Mouse (Mus musculus): ENCODE results near the gene Cela3b. TPM values are rescaled to one million over a fixed set of nuclear protein-coding genes. Genes with fewer than 3 reads are reported as not detected.

The Cela3b gene
- polyA plus RNA-seq, 1 experiment, result 42.4 TPM

GRCm38 (mm10) chr4:137380702-137381605, 49.4 kb downstream of the Cela3b start:
- Histone ChIP-seq H3K4me3 (ENCODE audit: low read depth, low read length) (no peak overlapping the region), H3K27ac (ENCODE audit: insufficient read depth, low read depth, low read length) (peak overlapping the region; percentile 86), H3K36me3 (ENCODE audit: control insufficient read depth, insufficient read depth, low read length) (no peaks in the 10 kb centered on the region), H3K4me1 (ENCODE audit: control insufficient read depth, insufficient read depth, insufficient read length, low read length) (peaks cover 10% of the 10 kb centered on the region; the same call in 1 of the 2 replicates), H3K27me3 (ENCODE audit: control insufficient read depth, insufficient read depth, low read length) (no peaks in the 10 kb centered on the region)
- WGBS, result 22% methylated on average over 15 of the region's 16 CpGs
- no peak for TF ChIP-seq CTCF (IDR thresholded peaks at IDR 0.05; ENCODE audit: extremely low read depth, insufficient read length, insufficient replicate concordance, low read depth, low read length)
- no peak for TF ChIP-seq POLR2A (IDR thresholded peaks at IDR 0.05; ENCODE audit: low read depth, low read length)

- H3K4me1 ChIP-seq (ENCODE audit: control insufficient read depth, insufficient read depth, insufficient read length, low read length), result peaks cover 10% of the 10 kb centered on the region; the same call in 1 of the 2 replicates
- H3K27me3 ChIP-seq (ENCODE audit: control insufficient read depth, insufficient read depth, low read length), result no peaks in the 10 kb centered on the region
- H3K36me3 ChIP-seq (ENCODE audit: control insufficient read depth, insufficient read depth, low read length), result no peaks in the 10 kb centered on the region
- 66% methylated on average over 10 of the region's 10 CpGs for WGBS
- no peak for TF ChIP-seq CTCF (IDR thresholded peaks at IDR 0.05; ENCODE audit: extremely low read depth, insufficient read length, insufficient replicate concordance, low read depth, low read length)
- no peak overlapping the region for H3K4me3 ChIP-seq (ENCODE audit: low read depth, low read length)
- H3K27ac ChIP-seq (ENCODE audit: insufficient read depth, low read depth, low read length), result peak overlapping the region; percentile 15; the same call in 1 of the 2 replicates
Observed at GRCm38 (mm10) chr4:137379713-137380255, 50.6 kb downstream of the Cela3b start.

GRCm38 (mm10) chr4:137379085-137379484, 51.3 kb downstream of the Cela3b start:
- Histone ChIP-seq H3K4me1 (ENCODE audit: control insufficient read depth, insufficient read depth, insufficient read length, low read length) (peaks cover 13% of the 10 kb centered on the region; the same call in 1 of the 2 replicates), H3K27me3 (ENCODE audit: control insufficient read depth, insufficient read depth, low read length) (no peaks in the 10 kb centered on the region), H3K4me3 (ENCODE audit: low read depth, low read length) (no peak overlapping the region), H3K36me3 (ENCODE audit: control insufficient read depth, insufficient read depth, low read length) (no peaks in the 10 kb centered on the region), H3K27ac (ENCODE audit: insufficient read depth, low read depth, low read length) (no peak overlapping the region)
- 93% methylated on average over 3 of the region's 3 CpGs for whole genome bisulfite sequencing
- TF ChIP-seq POLR2A (IDR thresholded peaks at IDR 0.05; ENCODE audit: low read depth, low read length), result no peak
- TF ChIP-seq CTCF (IDR thresholded peaks at IDR 0.05; ENCODE audit: extremely low read depth, insufficient read length, insufficient replicate concordance, low read depth, low read length), result no peak

GRCm38 (mm10) chr4:137377526-137378304, 52.6 kb downstream of the Cela3b start:
- no peaks in the 10 kb centered on the region for H3K36me3 ChIP-seq (ENCODE audit: control insufficient read depth, insufficient read depth, low read length)
- H3K4me1 ChIP-seq (ENCODE audit: control insufficient read depth, insufficient read depth, insufficient read length, low read length), result peaks cover 20% of the 10 kb centered on the region
- H3K4me3 ChIP-seq (ENCODE audit: low read depth, low read length), result no peak overlapping the region
- no peaks in the 10 kb centered on the region for H3K27me3 ChIP-seq (ENCODE audit: control insufficient read depth, insufficient read depth, low read length)
- H3K27ac ChIP-seq (ENCODE audit: insufficient read depth, low read depth, low read length), result no peak overlapping the region
- no peak for TF ChIP-seq POLR2A (IDR thresholded peaks at IDR 0.05; ENCODE audit: low read depth, low read length)
- 82% methylated on average over 4 of the region's 4 CpGs for WGBS

- Histone ChIP-seq H3K4me1 (ENCODE audit: control insufficient read depth, insufficient read depth, insufficient read length, low read length) (peaks cover 27% of the 10 kb centered on the region), H3K27me3 (ENCODE audit: control insufficient read depth, insufficient read depth, low read length) (no peaks in the 10 kb centered on the region), H3K27ac (ENCODE audit: insufficient read depth, low read depth, low read length) (no peak overlapping the region), H3K4me3 (ENCODE audit: low read depth, low read length) (no peak overlapping the region), H3K36me3 (ENCODE audit: control insufficient read depth, insufficient read depth, low read length) (no peaks in the 10 kb centered on the region)
- 47% methylated on average over 2 of the region's 2 CpGs for WGBS
- TF ChIP-seq CTCF (IDR thresholded peaks at IDR 0.05; ENCODE audit: extremely low read depth, insufficient read length, insufficient replicate concordance, low read depth, low read length), result no peak
- no peak for TF ChIP-seq POLR2A (IDR thresholded peaks at IDR 0.05; ENCODE audit: low read depth, low read length)
Observed at GRCm38 (mm10) chr4:137376778-137377177, 53.6 kb downstream of the Cela3b start.

- Histone ChIP-seq H3K36me3 (ENCODE audit: control insufficient read depth, insufficient read depth, low read length) (no peaks in the 10 kb centered on the region), H3K27me3 (ENCODE audit: control insufficient read depth, insufficient read depth, low read length) (no peaks in the 10 kb centered on the region), H3K4me1 (ENCODE audit: control insufficient read depth, insufficient read depth, insufficient read length, low read length) (peaks cover 27% of the 10 kb centered on the region), H3K4me3 (ENCODE audit: low read depth, low read length) (no peak overlapping the region), H3K27ac (ENCODE audit: insufficient read depth, low read depth, low read length) (no peak overlapping the region)
- TF ChIP-seq POLR2A (IDR thresholded peaks at IDR 0.05; ENCODE audit: low read depth, low read length), result no peak
- TF ChIP-seq CTCF (IDR thresholded peaks at IDR 0.05; ENCODE audit: extremely low read depth, insufficient read length, insufficient replicate concordance, low read depth, low read length), result no peak
- 77% methylated on average over 19 of the region's 19 CpGs for WGBS
Observed at GRCm38 (mm10) chr4:137375314-137376278, 54.7 kb downstream of the Cela3b start.
